Mouse (Mus musculus): Measurements from ENCODE around the gene Cdt1.

- TF ChIP-seq POLR2A (IDR thresholded peaks at IDR 0.05; ENCODE audit: borderline replicate concordance, extremely low read depth, low read depth, low read length) (no peak), CTCF (IDR thresholded peaks at IDR 0.05; ENCODE audit: insufficient read depth, low read length) (no peak)
Observed at GRCm38 (mm10) chr8:122584981-122585380, 17.2 kb downstream of the Cdt1 start.

All from lung, adult 2 months (tissue).